Mouse (Mus musculus) stomach, embryonic 14.5 days (tissue): ENCODE measurements around the gene Bach1. TPM values are rescaled to one million over a fixed set of nuclear protein-coding genes. Genes with fewer than 3 reads are reported as not detected.

Source experiments
- ATAC-seq: fragments of 200-750 bp; cut with Nextera tagmentation; 2 replicates; pipeline ENCODE4 v1.8.0; 2017; ENCODE audit warnings: low read depth, moderate TSS enrichment; ENCODE audit not compliant: insufficient number of reproducible peaks, insufficient read depth, low FRiP score
- H3K27ac ChIP-seq: fragments of 300-500 bp; sonication (generic); 2 replicates; pipeline ENCODE4 v1.5.1; 2014; ENCODE audit warnings: mild to moderate bottlenecking, low read length, moderate library complexity, mixed read lengths
- H3K27me3 ChIP-seq: fragments of 300-500 bp; sonication (generic); 2 replicates; pipeline ENCODE4 v1.6.1; 2014; ENCODE audit warnings: low read length, control low read depth, mixed read lengths; ENCODE audit not compliant: control insufficient read depth, insufficient read depth
- H3K36me3 ChIP-seq: fragments of 300-500 bp; sonication (generic); 2 replicates; pipeline ENCODE4 v1.6.1; 2014; ENCODE audit warnings: mild to moderate bottlenecking, control low read depth, low read length, moderate library complexity, mixed read lengths; ENCODE audit not compliant: control insufficient read depth, insufficient read depth
- H3K4me1 ChIP-seq: fragments of 300-500 bp; sonication (generic); 2 replicates; pipeline ENCODE4 v1.6.1; 2014; ENCODE audit warnings: low read length, control low read depth, mixed read lengths; ENCODE audit not compliant: control insufficient read depth, insufficient read depth
- H3K4me2 ChIP-seq: fragments of 300-500 bp; sonication (generic); replicated peaks from 2 replicates; pipeline ENCODE4 v1.6.1; 2014; ENCODE audit warnings: low read depth, low read length, control low read depth
- H3K4me3 ChIP-seq: fragments of 300-500 bp; sonication (generic); 2 replicates; pipeline ENCODE4 v1.5.1; 2014; ENCODE audit warnings: low read depth, low read length, control low read depth
- H3K9ac ChIP-seq: fragments of 300-500 bp; sonication (generic); replicated peaks from 2 replicates; pipeline ENCODE4 v1.6.1; 2014; ENCODE audit warnings: low read depth, mild to moderate bottlenecking, control low read depth, low read length, moderate library complexity, mixed read lengths
- H3K9me3 ChIP-seq: fragments of 300-500 bp; sonication (generic); 2 replicates; pipeline ENCODE4 v1.6.1; 2016; ENCODE audit warnings: low read depth, low read length, control low read depth; ENCODE audit not compliant: control insufficient read depth
- WGBS: fragments of 180-500 bp; shearing (Covaris S2); extraction: QIAGEN DNeasy Blood & Tissue Kit; methylation state at CpG from one replicate; pipeline ENCODE4 v1.1.7; 2014; 5-methylcytosine and 5-hydroxymethylcytosine counted together
- polyA plus RNA-seq: library from polyadenylated mRNA; unstranded; fragments of >200 nt; fragmentation: Nextera tagmentation; extraction: Ambion mirVana; gene quantifications from 2 replicates; pipeline ENCODE4 v1.2.1, GENCODE M21; 2014

The Bach1 gene
- polyA plus RNA-seq, 1 experiment from 2014 or later = 16.2 TPM

GRCm38 (mm10) chr16:87670091-87670820 lies 28.5 kb upstream of the Bach1 start:
- H3K4me2 ChIP-seq = no peak overlapping the region
- H3K4me1 ChIP-seq = no peaks in the 10 kb centered on the region
- 74% methylated on average over 8 of the region's 8 CpGs for WGBS
- no peak overlapping the region for H3K4me3 ChIP-seq
- no peak overlapping the region for H3K9ac ChIP-seq
- no peaks in the 10 kb centered on the region for H3K9me3 ChIP-seq
- no peaks in the 10 kb centered on the region for H3K27me3 ChIP-seq
- ATAC-seq = no peak
- H3K36me3 ChIP-seq = no peaks in the 10 kb centered on the region
- H3K27ac ChIP-seq = no peak overlapping the region

- 82% methylated on average over 9 of the region's 9 CpGs for WGBS
- Histone ChIP-seq H3K9me3 (no peaks in the 10 kb centered on the region), H3K27me3 (no peaks in the 10 kb centered on the region), H3K27ac (no peak overlapping the region), H3K4me3 (no peak overlapping the region), H3K4me2 (no peak overlapping the region), H3K36me3 (no peaks in the 10 kb centered on the region), H3K4me1 (no peaks in the 10 kb centered on the region), H3K9ac (no peak overlapping the region)
- no peak for ATAC-seq
Measured at GRCm38 (mm10) chr16:87670821-87671165, 28.0 kb upstream of the Bach1 start.

- Histone ChIP-seq H3K27me3 (no peaks in the 10 kb centered on the region), H3K4me3 (no peak overlapping the region), H3K9ac (no peak overlapping the region), H3K4me1 (no peaks in the 10 kb centered on the region), H3K27ac (no peak overlapping the region), H3K4me2 (no peak overlapping the region), H3K9me3 (no peaks in the 10 kb centered on the region), H3K36me3 (no peaks in the 10 kb centered on the region)
- ATAC-seq = no peak
- WGBS = 79% methylated on average over 12 of the region's 12 CpGs
Measured at GRCm38 (mm10) chr16:87671336-87671735, 27.4 kb upstream of the Bach1 start.

GRCm38 (mm10) chr16:87673155-87673554 lies 25.6 kb upstream of the Bach1 start:
- 75% methylated on average over 7 of the region's 7 CpGs for WGBS
- no peaks in the 10 kb centered on the region for H3K36me3 ChIP-seq
- no peaks in the 10 kb centered on the region for H3K27me3 ChIP-seq
- no peak overlapping the region for H3K27ac ChIP-seq
- H3K9ac ChIP-seq = no peak overlapping the region
- no peaks in the 10 kb centered on the region for H3K9me3 ChIP-seq
- ATAC-seq = no peak
- no peak overlapping the region for H3K4me2 ChIP-seq
- no peaks in the 10 kb centered on the region for H3K4me1 ChIP-seq
- no peak overlapping the region for H3K4me3 ChIP-seq

GRCm38 (mm10) chr16:87676182-87676581 lies 22.6 kb upstream of the Bach1 start:
- WGBS = 46% methylated on average over 10 of the region's 10 CpGs
- Histone ChIP-seq H3K4me3 (no peak overlapping the region), H3K9me3 (no peaks in the 10 kb centered on the region), H3K4me1 (no peaks in the 10 kb centered on the region), H3K9ac (no peak overlapping the region), H3K27ac (no peak overlapping the region), H3K27me3 (no peaks in the 10 kb centered on the region), H3K36me3 (no peaks in the 10 kb centered on the region), H3K4me2 (no peak overlapping the region)
- ATAC-seq = no peak

- WGBS = 50% methylated on average over 11 of the region's 11 CpGs
- H3K36me3 ChIP-seq = no peaks in the 10 kb centered on the region
Measured at GRCm38 (mm10) chr16:87678667-87679066, 20.1 kb upstream of the Bach1 start.

GRCm38 (mm10) chr16:87680912-87681634 lies 17.7 kb upstream of the Bach1 start:
- H3K9ac ChIP-seq = no peak overlapping the region
- WGBS = 87% methylated on average over 9 of the region's 9 CpGs
- no peaks in the 10 kb centered on the region for H3K27me3 ChIP-seq
- ATAC-seq = no peak
- H3K4me3 ChIP-seq = no peak overlapping the region
- no peaks in the 10 kb centered on the region for H3K9me3 ChIP-seq
- no peak overlapping the region for H3K27ac ChIP-seq
- no peaks in the 10 kb centered on the region for H3K36me3 ChIP-seq
- no peak overlapping the region for H3K4me2 ChIP-seq
- no peaks in the 10 kb centered on the region for H3K4me1 ChIP-seq

More at GRCm38 (mm10) chr16:87678667-87679066, 20.1 kb upstream of the Bach1 start:
- Histone ChIP-seq H3K9ac (no peak overlapping the region), H3K27me3 (no peaks in the 10 kb centered on the region), H3K9me3 (no peaks in the 10 kb centered on the region), H3K4me1 (no peaks in the 10 kb centered on the region), H3K4me2 (no peak overlapping the region), H3K27ac (no peak overlapping the region), H3K4me3 (no peak overlapping the region)
- ATAC-seq = no peak

- Histone ChIP-seq H3K4me1 (no peaks in the 10 kb centered on the region), H3K4me2 (no peak overlapping the region), H3K27me3 (no peaks in the 10 kb centered on the region), H3K4me3 (no peak overlapping the region), H3K9me3 (no peaks in the 10 kb centered on the region), H3K36me3 (no peaks in the 10 kb centered on the region), H3K27ac (no peak overlapping the region), H3K9ac (no peak overlapping the region)
- 60% methylated on average over 3 of the region's 3 CpGs for WGBS
- ATAC-seq = no peak
Measured at GRCm38 (mm10) chr16:87681848-87682247, 16.9 kb upstream of the Bach1 start.
